Mouse (Mus musculus) liver, embryonic 14.5 days (tissue): Measurements from ENCODE around the gene Abo. TPM values are rescaled to one million over a fixed set of nuclear protein-coding genes. Genes with fewer than 3 reads are reported as not detected.

Experiments used
- ATAC-seq: fragments of 200-750 bp; cut with Nextera tagmentation; 2 replicates; pipeline ENCODE4 v1.8.0; 2017; ENCODE audit warnings: moderate number of reproducible peaks, mild to moderate bottlenecking, moderate library complexity; ENCODE audit not compliant: insufficient read depth
- DNase-seq, 3 experiments: peaks; one replicate each; pipeline ENCODE4 v3.0.0-alpha.2; 2012 to 2013; ENCODE audit warnings: low read depth in 3 of 3, low spot score in 3 of 3
- H3K27ac ChIP-seq: fragments of 300-500 bp; sonication (generic); 2 replicates; pipeline ENCODE4 v1.5.1; 2014; ENCODE audit warnings: moderate library complexity, mild to moderate bottlenecking, control low read depth, inconsistent platforms
- H3K27me3 ChIP-seq: fragments of 300-500 bp; sonication (generic); 2 replicates; pipeline ENCODE4 v1.6.1; 2014; ENCODE audit warnings: mild to moderate bottlenecking, low read length, moderate library complexity; ENCODE audit not compliant: control insufficient read depth, insufficient read depth
- H3K36me3 ChIP-seq: fragments of 300-500 bp; sonication (generic); replicated peaks from 2 replicates; pipeline ENCODE4 v1.6.1; 2014; ENCODE audit warnings: low read depth; ENCODE audit not compliant: control insufficient read depth, insufficient read depth
- H3K4me1 ChIP-seq, 2 experiments: fragments of 200-500 bp in 1 of 2; fragments of 300-500 bp in 1 of 2; sonication (generic) in 1 of 2; replicated peaks; 2 replicates each; pipeline ENCODE4 v1.6.1; 2012 to 2014; ENCODE audit warnings: antibody characterized with exemption in 1 of 2, inconsistent platforms in 1 of 2, low read length in 1 of 2; ENCODE audit not compliant: control insufficient read depth in 2 of 2, insufficient read depth in 2 of 2
- H3K4me2 ChIP-seq: fragments of 300-500 bp; sonication (generic); 2 replicates; pipeline ENCODE4 v1.6.1; 2014; ENCODE audit warnings: low read depth, mild to moderate bottlenecking, control low read depth, moderate library complexity
- H3K4me3 ChIP-seq, 2 experiments: fragments of 200-500 bp in 1 of 2; fragments of 300-500 bp in 1 of 2; sonication (generic) in 1 of 2; 2 replicates each; pipeline ENCODE4 v1.5.1; 2012 to 2014; ENCODE audit warnings: low read depth in 2 of 2, low read length in 2 of 2, mild to moderate bottlenecking in 2 of 2, control low read depth in 1 of 2, inconsistent platforms in 1 of 2, moderate library complexity in 1 of 2; ENCODE audit not compliant: insufficient read depth in 1 of 2
- H3K9ac ChIP-seq: fragments of 300-500 bp; sonication (generic); replicated peaks from 2 replicates; pipeline ENCODE4 v1.6.1; 2014; ENCODE audit warnings: mild to moderate bottlenecking, control low read depth, moderate library complexity
- H3K9me3 ChIP-seq: fragments of 300-500 bp; sonication (generic); 2 replicates; pipeline ENCODE4 v1.6.1; 2016; ENCODE audit warnings: low read length, mixed read lengths; ENCODE audit not compliant: control insufficient read depth
- CTCF ChIP-seq: IDR thresholded peaks from 2 replicates; pipeline ENCODE4 v1.5.1; 2016; ENCODE audit warnings: antibody characterized with exemption, low read depth, control low read depth
- EP300 ChIP-seq: IDR thresholded peaks from 2 replicates; pipeline ENCODE4 v1.6.1; 2016; ENCODE audit warnings: antibody characterized with exemption, low read depth
- WGBS: fragments of 180-500 bp; shearing (Covaris S2); extraction: QIAGEN DNeasy Blood & Tissue Kit; methylation state at CpG from one replicate; pipeline ENCODE4 v1.1.7; 2014; ENCODE audit not compliant: insufficient replicate concordance; 5-methylcytosine and 5-hydroxymethylcytosine counted together
- polyA plus RNA-seq, 2 experiments: library from polyadenylated mRNA; depleted of rRNA in 1 of 2; stranded (reverse) in 1 of 2; unstranded in 1 of 2; fragments of >200 nt; fragmentation: Nextera tagmentation in 1 of 2; extraction: Ambion mirVana in 1 of 2; gene quantifications; 2 replicates each; pipeline versions ENCODE4 v1.2.1 to v1.2.3; 2012 to 2014

Abo gene
- polyA plus RNA-seq (2012; rRNA removed) (not detected in 2 replicates), polyA plus RNA-seq (2014; fragmentation: Nextera tagmentation; extraction: Ambion mirVana) (not detected in 2 replicates)

DNA sequence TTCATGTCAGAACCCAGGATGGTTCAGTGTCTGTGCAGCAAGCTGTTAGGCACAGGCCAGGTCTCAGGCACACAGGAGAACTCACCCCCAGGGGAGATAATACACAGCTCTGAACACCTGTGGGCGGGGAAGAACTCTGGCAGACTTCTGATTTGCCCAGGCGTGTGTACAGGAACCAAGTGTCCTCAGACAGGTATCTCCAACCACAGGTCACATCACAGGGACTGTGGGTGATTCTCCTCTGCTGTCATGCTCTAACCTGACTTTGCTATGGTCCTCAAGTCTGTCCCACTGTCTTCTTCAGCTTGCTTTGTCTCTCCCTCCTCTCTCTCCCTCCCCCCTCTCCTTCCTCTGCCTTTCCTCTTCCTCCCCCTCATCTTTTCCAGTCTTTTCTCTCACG is at the start of gene Abo:
Abo (minus strand) TSS at position 101 of the 400 bp plus-strand sequence.
- H3K36me3 ChIP-seq = no peaks in the 10 kb centered on the region
- TF ChIP-seq CTCF (no peak), EP300 (no peak)
- no peak for ATAC-seq
- no peak for DNase-seq
- H3K4me3 ChIP-seq = no peak within 1 kb of the TSS
- no peaks in the 10 kb centered on the region for H3K4me1 ChIP-seq
- no peaks in the 10 kb centered on the region for H3K27me3 ChIP-seq
- no peak within 1 kb of the TSS for H3K27ac ChIP-seq
- no peaks in the 10 kb centered on the region for H3K9me3 ChIP-seq
- H3K4me2 ChIP-seq = no peak within 1 kb of the TSS
- 41% methylated on average over 3 of the region's 3 CpGs for WGBS
- no peak within 1 kb of the TSS for H3K9ac ChIP-seq

GRCm38 (mm10) chr2:26914148-26914941 is 49.6 kb upstream of the Abo start:
- no peaks in the 10 kb centered on the region for H3K27me3 ChIP-seq
- H3K9me3 ChIP-seq = no peaks in the 10 kb centered on the region
- 54% methylated on average over 8 of the region's 8 CpGs for WGBS
- H3K27ac ChIP-seq = no peak overlapping the region
- ATAC-seq (no peak), DNase-seq (no peak)
- TF ChIP-seq CTCF = no peak
- TF ChIP-seq EP300 = no peak
- no peak overlapping the region for H3K4me3 ChIP-seq
- H3K36me3 ChIP-seq = peaks cover 46% of the 10 kb centered on the region
- no peak overlapping the region for H3K9ac ChIP-seq
- H3K4me1 ChIP-seq = peaks cover 17 to 25% of the 10 kb centered on the region in 2 experiments
- H3K4me2 ChIP-seq = no peak overlapping the region; the same call in 1 of the 2 replicates

GRCm38 (mm10) chr2:26913416-26914147 is 48.8 kb upstream of the Abo start:
- ATAC-seq = no peak
- H3K27ac ChIP-seq = no peak overlapping the region

GRCm38 (mm10) chr2:26912253-26912770 is 47.5 kb upstream of the Abo start:
- peak overlapping the region; percentile 74 for H3K27ac ChIP-seq
- no peaks in the 10 kb centered on the region for H3K27me3 ChIP-seq
- H3K9me3 ChIP-seq = no peaks in the 10 kb centered on the region
- H3K4me2 ChIP-seq = peak overlapping the region; percentile 97
- WGBS = 51% methylated on average over 5 of the region's 5 CpGs
- H3K4me1 ChIP-seq = peaks cover 20 to 29% of the 10 kb centered on the region in 2 experiments
- no peak for ATAC-seq
- H3K4me3 ChIP-seq = peak overlapping the region; percentile 92 to 96
- H3K9ac ChIP-seq = peak overlapping the region; percentile 99
- peaks cover 44% of the 10 kb centered on the region for H3K36me3 ChIP-seq
- DNase-seq = no peak
- TF ChIP-seq EP300 (no peak), CTCF (no peak)

More at GRCm38 (mm10) chr2:26913416-26914147, 48.8 kb upstream of the Abo start:
- H3K4me2 ChIP-seq = peak overlapping the region; percentile 97
- H3K36me3 ChIP-seq = peaks cover 38% of the 10 kb centered on the region
- no peak overlapping the region for H3K4me3 ChIP-seq
- TF ChIP-seq CTCF (no peak), EP300 (no peak)
- WGBS = 46% methylated on average over 17 of the region's 17 CpGs
- DNase-seq = no peak
- H3K27me3 ChIP-seq = no peaks in the 10 kb centered on the region
- no peak overlapping the region for H3K9ac ChIP-seq
- peaks cover 24 to 32% of the 10 kb centered on the region in 2 experiments for H3K4me1 ChIP-seq
- no peaks in the 10 kb centered on the region for H3K9me3 ChIP-seq
